Mouse (Mus musculus): ENCODE data around the gene Tmem163. TPM values are rescaled to one million over a fixed set of nuclear protein-coding genes. Genes with fewer than 3 reads are reported as not detected.

Tmem163 gene
- total and polyA plus RNA-seq, 2 experiments from 2014 or later, result 16.6 to 17.3 TPM

DNA sequence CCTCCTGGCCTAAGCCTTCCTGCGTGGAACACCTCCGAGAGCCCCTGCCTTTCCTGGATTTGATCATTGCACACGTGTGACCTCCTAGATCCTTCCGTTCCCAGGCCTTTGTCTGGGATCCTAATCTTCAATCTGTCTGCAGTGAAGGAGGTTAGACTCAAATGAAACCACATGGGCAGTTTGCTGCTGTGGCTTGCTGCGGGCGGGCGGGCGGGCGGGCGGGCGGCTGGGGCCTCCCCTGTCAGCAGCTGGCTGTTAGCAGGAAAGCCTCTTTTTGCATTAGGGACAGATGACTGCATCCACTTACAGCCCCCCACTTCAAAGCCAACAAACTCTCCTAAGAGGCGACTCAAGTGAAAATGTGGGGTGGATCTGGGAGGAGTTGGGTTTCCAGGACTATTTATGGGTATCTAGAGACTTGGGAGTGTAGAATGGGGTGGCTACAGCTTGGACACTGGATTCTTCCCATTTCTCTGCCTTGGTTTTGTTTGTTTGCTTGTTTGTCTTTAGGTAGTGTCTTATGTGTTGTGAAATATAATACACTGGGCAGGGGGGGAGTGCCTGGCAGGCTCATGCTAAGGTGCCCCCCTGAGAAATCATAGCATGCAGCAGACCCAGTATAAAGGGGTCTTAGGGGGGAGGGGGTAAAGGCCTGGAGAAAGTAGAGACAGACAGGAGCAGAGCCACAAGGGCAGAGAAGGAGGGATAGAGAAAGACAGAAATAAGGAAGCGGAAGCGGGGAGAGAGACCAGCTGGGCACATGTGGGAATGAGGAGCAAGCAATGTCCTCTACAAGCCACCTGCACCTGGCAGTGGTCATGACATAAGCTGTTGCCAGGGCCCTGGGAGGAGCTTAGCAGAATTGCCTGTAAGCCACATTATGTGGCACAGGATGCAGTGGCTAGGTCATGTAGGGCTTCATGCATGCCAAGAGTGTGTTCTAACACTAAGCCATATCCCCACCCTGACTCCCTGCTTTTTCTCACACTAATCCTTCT is 236.2 kb downstream of the Tmem163 start:
- DNase-seq (ENCODE audit: low spot score), result no peak
- H3K27ac ChIP-seq (ENCODE audit: low read depth), result no peak overlapping the region

GRCm38 (mm10) chr1:127441736-127442135 is 237.6 kb downstream of the Tmem163 start:
- 70% methylated on average over 3 of the region's 3 CpGs for WGBS
- Histone ChIP-seq H3K9me3 (replicated peaks; ENCODE audit: control insufficient read depth, low read length) (no peaks in the 10 kb centered on the region), H3K27me3 (ENCODE audit: control insufficient read depth, insufficient read depth, low read length) (no peaks in the 10 kb centered on the region), H3K4me2 (ENCODE audit: low read depth, low read length) (no peak overlapping the region), H3K27ac (ENCODE audit: low read depth) (no peak overlapping the region), H3K4me1 (ENCODE audit: control insufficient read depth, insufficient read depth) (peaks cover 19% of the 10 kb centered on the region), H3K36me3 (replicated peaks; ENCODE audit: control insufficient read depth, insufficient read depth, low read length) (peaks cover 12% of the 10 kb centered on the region; the same call in 1 of the 2 replicates), H3K9ac (replicated peaks; ENCODE audit: low read depth, low read length) (no peak overlapping the region), H3K4me3 (ENCODE audit: low read depth, low read length) (no peak overlapping the region)
- no peak for DNase-seq (ENCODE audit: low spot score)
- ATAC-seq (ENCODE audit: insufficient read depth, low read depth), result no peak
- TF ChIP-seq EP300 (IDR thresholded peaks at IDR 0.05; ENCODE audit: low read depth) (no peak), CTCF (IDR thresholded peaks at IDR 0.05; ENCODE audit: low read depth) (no peak)

More for the DNA sequence above, 236.2 kb downstream of the Tmem163 start:
- Histone ChIP-seq H3K36me3 (replicated peaks; ENCODE audit: control insufficient read depth, insufficient read depth, low read length) (peaks cover 23% of the 10 kb centered on the region), H3K4me2 (ENCODE audit: low read depth, low read length) (no peak overlapping the region), H3K4me3 (ENCODE audit: low read depth, low read length) (no peak overlapping the region), H3K4me1 (ENCODE audit: control insufficient read depth, insufficient read depth) (peaks cover 19% of the 10 kb centered on the region), H3K9me3 (replicated peaks; ENCODE audit: control insufficient read depth, low read length) (no peaks in the 10 kb centered on the region), H3K9ac (replicated peaks; ENCODE audit: low read depth, low read length) (no peak overlapping the region), H3K27me3 (ENCODE audit: control insufficient read depth, insufficient read depth, low read length) (no peaks in the 10 kb centered on the region)
- 44% methylated on average over 14 of the region's 14 CpGs for WGBS
- ATAC-seq (ENCODE audit: insufficient read depth, low read depth), result no peak
- TF ChIP-seq CTCF (IDR thresholded peaks at IDR 0.05; ENCODE audit: low read depth) (no peak), EP300 (IDR thresholded peaks at IDR 0.05; ENCODE audit: low read depth) (no peak)

- TF ChIP-seq CTCF (IDR thresholded peaks at IDR 0.05; ENCODE audit: low read depth) (no peak), EP300 (IDR thresholded peaks at IDR 0.05; ENCODE audit: low read depth) (no peak)
These were observed 238.3 kb downstream of the Tmem163 start for GRCm38 (mm10) chr1:127441007-127441406.

GRCm38 (mm10) chr1:127439452-127439891 is 239.9 kb downstream of the Tmem163 start:
- no peak overlapping the region for H3K4me2 ChIP-seq (ENCODE audit: low read depth, low read length)
- ATAC-seq (ENCODE audit: insufficient read depth, low read depth), result no peak
- no peak overlapping the region for H3K27ac ChIP-seq (ENCODE audit: low read depth)
- no peak for DNase-seq (ENCODE audit: low spot score)
- WGBS, result 50% methylated on average over 9 of the region's 9 CpGs
- H3K9ac ChIP-seq (replicated peaks; ENCODE audit: low read depth, low read length), result no peak overlapping the region
- H3K4me1 ChIP-seq (ENCODE audit: control insufficient read depth, insufficient read depth), result peaks cover 16% of the 10 kb centered on the region
- no peaks in the 10 kb centered on the region for H3K36me3 ChIP-seq (replicated peaks; ENCODE audit: control insufficient read depth, insufficient read depth, low read length)
- H3K9me3 ChIP-seq (replicated peaks; ENCODE audit: control insufficient read depth, low read length), result no peaks in the 10 kb centered on the region
- no peaks in the 10 kb centered on the region for H3K27me3 ChIP-seq (ENCODE audit: control insufficient read depth, insufficient read depth, low read length)
- H3K4me3 ChIP-seq (ENCODE audit: low read depth, low read length), result no peak overlapping the region
- TF ChIP-seq EP300 (IDR thresholded peaks at IDR 0.05; ENCODE audit: low read depth), result no peak
- no peak for TF ChIP-seq CTCF (IDR thresholded peaks at IDR 0.05; ENCODE audit: low read depth)

More at GRCm38 (mm10) chr1:127441007-127441406, 238.3 kb downstream of the Tmem163 start:
- Histone ChIP-seq H3K4me2 (ENCODE audit: low read depth, low read length) (no peak overlapping the region), H3K9me3 (replicated peaks; ENCODE audit: control insufficient read depth, low read length) (no peaks in the 10 kb centered on the region), H3K4me3 (ENCODE audit: low read depth, low read length) (no peak overlapping the region), H3K36me3 (replicated peaks; ENCODE audit: control insufficient read depth, insufficient read depth, low read length) (0 out of 2 replicates have a peak, but pooled peaks cover 5% of the 10 kb centered on the region), H3K27ac (ENCODE audit: low read depth) (no peak overlapping the region), H3K27me3 (ENCODE audit: control insufficient read depth, insufficient read depth, low read length) (no peaks in the 10 kb centered on the region), H3K9ac (replicated peaks; ENCODE audit: low read depth, low read length) (no peak overlapping the region), H3K4me1 (ENCODE audit: control insufficient read depth, insufficient read depth) (peaks cover 19% of the 10 kb centered on the region)
- DNase-seq (ENCODE audit: low spot score) (no peak), ATAC-seq (ENCODE audit: insufficient read depth, low read depth) (no peak)
- 90% methylated on average over 1 of the region's 1 CpGs for WGBS

DNA sequence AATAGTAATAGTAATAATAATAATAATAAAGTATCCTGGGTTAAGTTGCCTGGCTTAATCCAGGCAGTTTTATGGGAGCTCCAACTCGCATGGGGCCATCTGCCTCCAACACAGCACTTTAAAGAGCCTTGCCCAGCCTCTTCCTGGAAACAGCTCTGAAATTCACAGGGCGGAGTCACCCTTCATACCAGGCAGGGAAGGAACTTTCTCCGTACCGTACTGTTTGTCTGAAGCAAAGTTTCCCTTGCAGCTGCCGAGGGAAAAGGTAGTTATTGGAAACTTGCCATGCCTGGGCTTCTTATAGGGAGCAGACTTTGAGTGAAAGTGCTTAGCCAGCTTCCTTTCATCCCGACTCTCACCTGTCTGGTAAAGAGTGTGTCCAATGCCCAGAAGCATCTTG is 242.3 kb downstream of the Tmem163 start:
- H3K27me3 ChIP-seq (ENCODE audit: control insufficient read depth, insufficient read depth, low read length), result no peaks in the 10 kb centered on the region
- H3K36me3 ChIP-seq (replicated peaks; ENCODE audit: control insufficient read depth, insufficient read depth, low read length), result no peaks in the 10 kb centered on the region
- H3K4me1 ChIP-seq (ENCODE audit: control insufficient read depth, insufficient read depth), result peaks cover 13% of the 10 kb centered on the region
- H3K4me3 ChIP-seq (ENCODE audit: low read depth, low read length), result no peak overlapping the region
- H3K4me2 ChIP-seq (ENCODE audit: low read depth, low read length), result no peak overlapping the region
- H3K9ac ChIP-seq (replicated peaks; ENCODE audit: low read depth, low read length), result no peak overlapping the region
- no peak for TF ChIP-seq CTCF (IDR thresholded peaks at IDR 0.05; ENCODE audit: low read depth)
- ATAC-seq (ENCODE audit: insufficient read depth, low read depth) (no peak), DNase-seq (ENCODE audit: low spot score) (no peak)
- no peak overlapping the region for H3K27ac ChIP-seq (ENCODE audit: low read depth)
- WGBS, result 48% methylated on average over 6 of the region's 6 CpGs
- H3K9me3 ChIP-seq (replicated peaks; ENCODE audit: control insufficient read depth, low read length), result no peaks in the 10 kb centered on the region

Other genes with a start within 250 kb of the Tmem163 start
- gene Acmsd, start 49.9 kb upstream of the Tmem163 start, total RNA-seq (2014; rRNA removed; ENCODE audit: low replicate concordance), result 0.12 TPM in 1 of 2 replicates, not detected in the other
- gene Acmsd, start 49.9 kb upstream of the Tmem163 start, polyA plus RNA-seq (2015; fragmentation: Nextera tagmentation; extraction: Ambion mirVana), result 0.05 and 0.18 TPM in 2 replicates
- gene Ccnt2, start 94.6 kb upstream of the Tmem163 start, total RNA-seq (2014; rRNA removed; ENCODE audit: low replicate concordance), result 26.6 and 30.6 TPM in 2 replicates
- gene Ccnt2, start 94.6 kb upstream of the Tmem163 start, polyA plus RNA-seq (2015; fragmentation: Nextera tagmentation; extraction: Ambion mirVana), result 37.4 and 42.4 TPM in 2 replicates
- 0.04 TPM in 1 of 2 replicates, not detected in the other for gene Map3k19, start 175.5 kb upstream of the Tmem163 start, total RNA-seq (2014; rRNA removed; ENCODE audit: low replicate concordance)
- gene Map3k19, start 175.5 kb upstream of the Tmem163 start, polyA plus RNA-seq (2015; fragmentation: Nextera tagmentation; extraction: Ambion mirVana), result 0.04 TPM in 1 of 2 replicates, not detected in the other
- 39.8 and 43.9 TPM in 2 replicates for gene Rab3gap1, start 189.2 kb upstream of the Tmem163 start, total RNA-seq (2014; rRNA removed; ENCODE audit: low replicate concordance)
- gene Rab3gap1, start 189.2 kb upstream of the Tmem163 start, polyA plus RNA-seq (2015; fragmentation: Nextera tagmentation; extraction: Ambion mirVana), result 21.4 and 22.7 TPM in 2 replicates